Mouse (Mus musculus) kidney, postnatal 36 days (tissue): Measurements from ENCODE around the gene Lrp2.
A peak's percentile ranks its signal among the peaks of the same experiment; 100 is the strongest.

Source experiments
- DNase-seq, 2 experiments: peaks; one replicate each; pipeline ENCODE4 v3.0.0; 2021 to 2022; ENCODE audit warnings: mixed read lengths in 2 of 2

The Lrp2 gene

DNA sequence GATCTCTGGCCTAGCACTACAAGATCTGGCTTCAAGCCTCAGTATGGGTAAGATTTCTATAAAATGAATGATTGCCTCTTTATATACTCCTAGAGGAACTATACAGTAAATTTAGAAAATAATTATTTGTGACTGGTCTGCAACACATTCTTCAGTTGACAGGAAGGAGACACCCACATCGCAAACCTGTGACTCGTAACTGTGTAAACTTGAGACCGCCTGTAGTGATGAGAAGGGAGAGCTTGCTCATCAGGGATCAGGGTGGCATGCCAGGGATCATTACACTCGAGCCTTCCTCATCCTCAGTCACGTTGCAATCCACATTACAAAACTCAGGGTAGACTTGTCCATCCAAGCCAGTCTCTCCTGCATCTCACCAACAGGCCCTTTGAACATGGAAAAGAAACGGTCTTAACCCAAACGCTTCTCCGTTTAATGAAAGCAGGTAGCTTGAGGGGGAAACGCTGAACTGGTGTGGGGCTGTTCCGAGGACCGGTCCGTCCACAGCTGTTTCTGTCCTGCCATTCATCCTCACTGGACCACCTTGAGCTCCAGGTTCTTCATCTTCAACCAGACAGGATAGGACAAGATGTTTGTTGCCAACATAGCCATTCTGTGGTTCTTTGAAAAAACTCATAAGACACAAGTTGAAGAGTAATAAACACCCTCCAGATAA lies 189.0 kb downstream of the Lrp2 start:
- no peak for DNase-seq

DNA sequence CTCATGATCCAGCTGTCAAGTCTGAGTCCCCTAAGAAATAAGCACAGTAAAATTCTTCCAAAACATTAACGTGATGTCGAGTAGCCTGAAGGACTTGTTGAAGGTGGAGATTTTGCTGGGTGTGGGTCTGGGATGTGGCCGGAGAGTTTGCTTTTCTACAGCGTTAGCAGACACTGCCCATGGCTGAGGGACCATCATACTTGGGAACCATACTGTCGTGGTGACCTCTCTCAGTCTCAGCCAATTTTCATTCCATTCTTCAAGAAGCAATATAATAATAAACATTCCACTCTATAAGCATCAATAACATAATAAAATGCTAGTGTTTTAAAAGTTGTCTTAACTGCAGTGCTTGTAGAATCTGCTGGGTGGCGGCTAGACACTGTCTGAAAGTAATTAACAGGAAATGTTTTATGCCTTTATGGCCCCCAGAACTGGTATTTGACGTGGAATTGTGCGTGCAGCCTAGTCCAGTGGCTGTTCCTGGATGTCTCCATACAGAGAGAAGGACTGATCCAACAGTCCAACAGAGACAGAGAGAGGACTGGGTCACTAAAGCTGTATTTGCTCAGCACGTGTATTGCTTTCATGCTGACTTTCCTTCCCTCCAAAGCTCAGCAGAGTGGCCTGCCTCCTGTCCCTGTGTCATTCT lies 190.1 kb downstream of the Lrp2 start:
- no peak for DNase-seq

DNA sequence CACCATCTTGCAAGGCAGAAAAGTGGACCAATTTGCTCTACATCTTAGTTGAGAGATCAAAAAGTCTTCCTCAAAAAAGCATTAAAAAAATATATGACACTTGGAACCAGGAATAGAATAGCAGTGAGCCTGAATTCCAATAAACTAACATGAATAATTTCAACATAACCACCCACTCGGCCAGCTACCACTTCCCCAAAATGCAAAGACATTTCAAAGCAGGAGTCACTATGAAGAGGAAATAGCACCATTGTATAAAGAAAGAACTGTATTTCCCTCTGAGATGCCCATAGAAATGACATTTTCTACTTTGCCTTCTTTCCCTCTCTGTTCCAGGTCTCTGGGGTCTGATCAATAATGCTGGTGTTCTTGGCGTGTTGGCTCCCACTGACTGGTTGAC lies 191.9 kb downstream of the Lrp2 start:
- DNase-seq = no peak

DNA sequence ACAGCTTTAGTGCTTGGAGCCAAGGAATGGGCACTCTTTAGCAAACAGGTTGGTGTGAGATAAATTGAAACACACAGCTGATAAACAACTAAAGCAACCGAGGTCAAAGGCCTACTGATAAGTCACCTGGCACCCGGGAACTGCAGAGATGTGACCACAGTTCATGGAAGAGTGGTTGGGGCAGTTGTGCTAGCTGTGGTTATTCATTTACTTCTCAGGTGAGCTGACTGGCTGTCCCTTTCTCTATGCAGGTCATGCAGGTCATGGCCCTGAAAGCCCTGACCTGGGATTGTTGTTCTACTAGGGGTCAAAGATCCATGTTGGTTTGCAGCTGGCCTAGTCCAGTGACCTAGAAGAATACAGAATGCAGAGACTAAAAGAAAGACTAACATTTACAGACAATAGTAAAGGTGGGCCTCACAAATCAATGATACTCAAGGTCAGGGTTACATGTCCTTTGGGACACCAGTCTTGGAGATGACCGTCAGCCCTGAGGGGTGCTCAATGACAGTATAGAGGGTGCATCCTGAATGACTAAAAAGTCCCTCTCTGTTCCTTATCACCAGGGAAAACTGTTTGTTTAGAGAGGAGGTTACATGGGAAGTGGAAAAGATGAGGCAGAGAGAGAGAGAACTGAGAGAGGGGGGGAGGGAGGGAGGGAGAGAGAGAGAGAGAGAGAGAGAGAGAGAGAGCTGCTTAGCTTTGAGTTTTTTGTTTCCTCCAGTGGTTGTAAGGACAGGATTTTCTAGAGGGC lies 199.6 kb downstream of the Lrp2 start:
- peak; percentile 44 to 54 for DNase-seq

DNA sequence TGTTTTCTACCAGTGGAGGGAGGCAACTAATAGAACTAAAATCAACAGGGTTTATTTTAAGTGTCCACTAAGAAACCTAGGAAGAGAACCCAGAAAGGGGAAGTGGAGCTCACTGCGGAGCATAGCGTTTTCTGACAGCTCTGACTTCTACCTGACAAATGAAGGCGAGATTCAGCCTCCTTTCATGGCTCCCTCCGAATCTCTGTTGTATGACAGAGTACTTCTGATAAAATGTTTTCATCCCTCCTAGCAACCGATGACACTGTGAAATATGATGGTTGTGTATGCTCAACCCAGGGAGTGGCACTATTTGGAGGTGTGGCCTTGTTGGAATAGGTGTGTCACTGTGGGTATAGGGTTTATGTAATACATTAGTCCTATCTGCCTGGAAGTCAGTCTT lies 203.0 kb downstream of the Lrp2 start:
- no peak for DNase-seq

DNA sequence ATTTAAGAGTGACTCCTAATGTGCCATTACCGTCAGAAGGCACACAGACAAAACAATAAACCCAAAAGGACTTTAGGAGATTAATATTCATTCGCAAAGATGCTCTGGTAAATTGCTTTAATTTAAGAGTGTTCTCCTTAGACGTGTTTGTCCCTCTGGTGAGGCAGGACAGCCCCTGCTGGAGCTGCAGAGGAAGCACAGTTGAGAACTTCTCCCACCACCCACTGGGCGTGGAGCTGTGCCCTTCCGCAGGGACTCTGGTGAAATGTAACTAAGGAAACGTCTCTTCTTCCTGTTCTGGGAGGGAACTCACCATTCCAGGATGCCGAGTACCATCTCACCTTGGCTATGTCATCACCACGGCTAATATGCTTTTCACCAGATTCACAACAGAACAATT lies 204.1 kb downstream of the Lrp2 start:
- no peak for DNase-seq

DNA sequence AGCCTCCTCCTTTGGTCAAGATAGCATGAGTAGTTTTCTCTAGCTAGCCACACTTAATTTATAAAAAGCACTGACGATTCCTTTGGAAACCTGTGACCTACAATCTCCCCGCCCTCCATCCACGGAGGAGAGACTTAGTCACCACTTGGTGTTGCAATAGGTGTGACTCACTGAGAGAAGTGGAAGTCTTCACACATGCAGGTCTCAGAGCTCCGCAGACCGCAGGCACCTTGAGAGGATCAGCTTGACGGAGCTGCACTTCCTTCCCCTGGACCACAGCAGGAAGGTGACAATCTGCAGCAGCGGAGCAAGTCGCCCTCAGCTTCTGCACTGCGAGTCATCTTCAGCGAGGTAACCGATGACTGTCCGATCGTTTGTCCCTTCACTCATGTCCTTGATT lies 205.6 kb downstream of the Lrp2 start, which contains the start of gene Dhrs9:
Gene Dhrs9, plus strand, starts transcription at position 165 of the 400 bp plus-strand sequence.
- DNase-seq = no peak

DNA sequence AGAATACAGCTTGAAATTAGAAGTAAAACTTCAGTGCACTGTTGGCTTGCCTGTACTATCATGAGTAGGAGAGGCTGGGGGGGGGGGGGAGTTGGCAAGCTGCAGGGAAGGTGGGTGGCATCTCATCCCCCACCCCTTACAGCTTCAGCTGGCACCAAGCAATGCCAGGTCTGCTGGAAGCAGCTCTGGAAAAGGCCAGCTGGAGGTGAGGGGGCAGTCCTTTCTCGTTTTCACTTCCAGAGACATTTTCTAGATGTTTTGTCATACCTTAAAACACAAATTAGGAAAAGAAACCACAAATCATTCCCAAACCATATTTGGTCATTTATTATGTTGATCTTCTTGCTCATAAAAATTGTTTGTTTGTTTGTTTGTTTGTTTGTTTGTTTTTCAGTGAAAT lies 206.1 kb downstream of the Lrp2 start:
- DNase-seq = no peak

DNA sequence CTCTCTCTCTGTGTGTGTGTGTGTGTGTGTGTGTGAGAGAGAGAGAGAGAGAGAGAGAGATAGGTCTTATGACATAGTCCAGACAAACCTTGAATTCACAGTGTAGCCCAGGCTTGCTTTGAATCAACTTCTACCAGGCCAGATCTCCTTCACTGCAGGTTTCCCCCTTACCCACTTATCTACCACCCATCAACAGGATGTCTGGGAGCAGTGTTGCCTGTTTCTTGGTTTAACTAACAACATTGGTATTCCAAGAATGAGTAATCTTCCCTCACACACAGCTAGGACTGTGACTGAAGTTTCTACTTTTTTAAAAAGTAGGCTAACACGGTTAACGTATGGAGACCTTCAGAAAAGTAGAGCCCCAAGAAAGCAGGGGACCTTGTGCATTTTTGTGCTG lies 209.1 kb downstream of the Lrp2 start:
- no peak for DNase-seq
